ENCODE assay signal across 8 mouse cellular contexts in genomic region chr12:85177740-85178239, GRCm38 (mm10). TPM values are rescaled to one million over a fixed set of nuclear protein-coding genes. Genes with fewer than 3 reads are reported as not detected.
DNase-seq lines count a peak whose midpoint lies in the region; ATAC-seq and TF ChIP-seq lines count a peak whose summit lies in the region.

Gene Pgf (minus strand): TSS chr12:85177790.

- no peak for TF ChIP-seq CTCF in hindbrain, postnatal 0 days (IDR thresholded peaks at IDR 0.05; ENCODE audit: low read depth)

- peaks cover 41% of the 10 kb centered on the region for H3K4me1 ChIP-seq in kidney, embryonic 14.5 days (ENCODE audit: control insufficient read depth, insufficient read depth, low read length)
- H3K4me1 ChIP-seq in hindbrain, postnatal 0 days (ENCODE audit: insufficient read depth, low read length): peaks cover 37% of the 10 kb centered on the region
- H3K4me1 ChIP-seq in midbrain, embryonic 15.5 days: peaks cover 37% of the 10 kb centered on the region

- H3K27me3 ChIP-seq in kidney, embryonic 14.5 days (ENCODE audit: control insufficient read depth, insufficient read depth, low read length): no peaks in the 10 kb centered on the region; the same call in 1 of the 2 replicates
- H3K27me3 ChIP-seq in hindbrain, postnatal 0 days (ENCODE audit: insufficient read depth, low read length): peaks cover 3% of the 10 kb centered on the region; the same call in 1 of the 2 replicates
- H3K27me3 ChIP-seq in midbrain, embryonic 15.5 days (replicated peaks): peaks cover 13% of the 10 kb centered on the region; the same call in 1 of the 2 replicates

- WGBS in kidney, embryonic 14.5 days: 71% methylated on average over 10 of the region's 10 CpGs
- 74% methylated on average over 10 of the region's 10 CpGs for WGBS in hindbrain, postnatal 0 days
- WGBS in midbrain, embryonic 15.5 days: 77% methylated on average over 10 of the region's 10 CpGs

- DNase-seq in kidney, postnatal 4 days: no peak
- DNase-seq in hindbrain, postnatal 0 days (ENCODE audit: low spot score): no peak
- DNase-seq in cerebellum, postnatal 36 days: no peak
- DNase-seq in layer of hippocampus, adult 8-10 months (ENCODE audit: low spot score in 2 of 2): no peak
- no peak for DNase-seq in kidney, postnatal 14 days

- H3K4me3 ChIP-seq in kidney, embryonic 14.5 days (ENCODE audit: low read length): peak within 1 kb of the TSS; percentile 33
- H3K4me3 ChIP-seq in hindbrain, postnatal 0 days (ENCODE audit: low read length): peak within 1 kb of the TSS; percentile 32
- H3K4me3 ChIP-seq in midbrain, embryonic 15.5 days: peak within 1 kb of the TSS; percentile 27

- no peak for ATAC-seq in kidney, embryonic 14.5 days (ENCODE audit: low FRiP score, low TSS enrichment)
- 0 out of 2 replicates have a peak, but pooled peaks have one; percentile 15 for ATAC-seq in common myeloid progenitor, adult 5-6 weeks (replicated peaks; ENCODE audit: low read depth, poor library complexity, severe bottlenecking)
- ATAC-seq in hindbrain, postnatal 0 days: no peak
- ATAC-seq in midbrain, embryonic 15.5 days (replicated peaks): no peak

- H3K9me3 ChIP-seq in kidney, embryonic 14.5 days (ENCODE audit: control insufficient read depth, low read length): no peaks in the 10 kb centered on the region
- H3K9me3 ChIP-seq in hindbrain, postnatal 0 days (ENCODE audit: low read length): no peaks in the 10 kb centered on the region
- no peaks in the 10 kb centered on the region for H3K9me3 ChIP-seq in midbrain, embryonic 15.5 days

- H3K9ac ChIP-seq in kidney, embryonic 14.5 days (ENCODE audit: low read depth, low read length): peak within 1 kb of the TSS; percentile 49
- peak within 1 kb of the TSS; percentile 42 for H3K9ac ChIP-seq in hindbrain, postnatal 0 days (replicated peaks; ENCODE audit: low read length)
- H3K9ac ChIP-seq in midbrain, embryonic 15.5 days: peak within 1 kb of the TSS; percentile 29; the same call in 1 of the 2 replicates

- H3K4me2 ChIP-seq in kidney, embryonic 14.5 days (replicated peaks; ENCODE audit: low read depth, low read length): peak within 1 kb of the TSS; percentile 73
- peak within 1 kb of the TSS; percentile 64 for H3K4me2 ChIP-seq in hindbrain, postnatal 0 days (ENCODE audit: low read depth, low read length)
- H3K4me2 ChIP-seq in midbrain, embryonic 15.5 days: peak within 1 kb of the TSS; percentile 54

- H3K27ac ChIP-seq in kidney, embryonic 14.5 days (ENCODE audit: low read depth, low read length): peak within 1 kb of the TSS; percentile 39; the same call in 1 of the 2 replicates
- peak within 1 kb of the TSS; percentile 27; the same call in 1 of the 2 replicates for H3K27ac ChIP-seq in hindbrain, postnatal 0 days
- no peak within 1 kb of the TSS for H3K27ac ChIP-seq in midbrain, embryonic 15.5 days

- no peaks in the 10 kb centered on the region for H3K36me3 ChIP-seq in kidney, embryonic 14.5 days (ENCODE audit: control insufficient read depth, insufficient read depth, low read length)
- no peaks in the 10 kb centered on the region for H3K36me3 ChIP-seq in hindbrain, postnatal 0 days (ENCODE audit: insufficient read depth, low read length)
- no peaks in the 10 kb centered on the region for H3K36me3 ChIP-seq in midbrain, embryonic 15.5 days (replicated peaks)

RNA-seq across cellular contexts. Expression of gene Pgf, which starts in this region (rescaled TPM):
- polyA plus RNA-seq in kidney, embryonic 14.5 days (2014; fragmentation: Nextera tagmentation; extraction: Ambion mirVana): 16.3 and 21.9 TPM in 2 replicates
- not detected in 2 replicates for total RNA-seq in common myeloid progenitor, adult 5-6 weeks (2017)
- 2.9 and 5.0 TPM in 2 replicates for total RNA-seq in hindbrain, postnatal 0 days (2014; rRNA removed)
- 10.0 TPM in 2 replicates for polyA plus RNA-seq in hindbrain, postnatal 0 days (2015; fragmentation: Nextera tagmentation; extraction: Ambion mirVana)
- polyA plus RNA-seq in midbrain, embryonic 15.5 days (2015; fragmentation: Nextera tagmentation; extraction: Ambion mirVana): 7.2 and 8.7 TPM in 2 replicates
- 1 to 10 TPM; 4.2 to 6.6 (median 6.1) TPM for total RNA-seq in layer of hippocampus, adult 8-10 months (2022)

Comparison
In these comparisons a context has a peak if more than half of its experiments do, and no peak if none do; other contexts are left out.
1. Peak in ATAC-seq in common myeloid progenitor, adult 5-6 weeks; RNA of the gene not detected or under 1 TPM.